Mouse (Mus musculus): ENCODE data around the gene D1Ertd622e. TPM values are rescaled to one million over a fixed set of nuclear protein-coding genes. Genes with fewer than 3 reads are reported as not detected.

D1Ertd622e gene
- polyA plus RNA-seq, 2 experiments, result 14.1 to 14.7 TPM

GRCm38 (mm10) chr1:97657786-97658185, 4.1 kb downstream of the D1Ertd622e start:
- no peak for TF ChIP-seq POLR2A (IDR thresholded peaks at IDR 0.05; ENCODE audit: borderline replicate concordance, extremely low read depth, insufficient read depth, insufficient read length)
- H3K9ac ChIP-seq (ENCODE audit: low read depth, low read length, severe bottlenecking), result no peak overlapping the region
- H3K4me2 ChIP-seq (replicated peaks; ENCODE audit: low read depth, low read length, severe bottlenecking), result no peak overlapping the region
- no peaks in the 10 kb centered on the region for H3K27me3 ChIP-seq (ENCODE audit: control insufficient read depth, insufficient read depth, low read length)
- WGBS, result 71% methylated on average over 2 of the region's 2 CpGs
- DNase-seq (ENCODE audit: low spot score), result no peak
- no peak overlapping the region for H3K27ac ChIP-seq (replicated peaks; ENCODE audit: low read depth, low read length)
- H3K9me3 ChIP-seq (ENCODE audit: control insufficient read depth, low read length), result no peaks in the 10 kb centered on the region
- no peak for ATAC-seq (ENCODE audit: low FRiP score, low read depth)
- H3K4me1 ChIP-seq (ENCODE audit: control insufficient read depth, insufficient read depth, low read length), result peaks cover 4% of the 10 kb centered on the region; the same call in 1 of the 2 replicates
- H3K4me3 ChIP-seq (replicated peaks; ENCODE audit: low read length), result no peak overlapping the region
- H3K36me3 ChIP-seq (ENCODE audit: control insufficient read depth, insufficient read depth, low read length), result no peaks in the 10 kb centered on the region

- 53% methylated on average over 2 of the region's 2 CpGs for WGBS
- ATAC-seq (ENCODE audit: low FRiP score, low read depth), result no peak
- Histone ChIP-seq H3K27me3 (ENCODE audit: control insufficient read depth, insufficient read depth, low read length) (no peaks in the 10 kb centered on the region), H3K4me1 (ENCODE audit: control insufficient read depth, insufficient read depth, low read length) (peaks cover 4% of the 10 kb centered on the region; the same call in 1 of the 2 replicates), H3K27ac (replicated peaks; ENCODE audit: low read depth, low read length) (no peak overlapping the region), H3K9ac (ENCODE audit: low read depth, low read length, severe bottlenecking) (no peak overlapping the region), H3K4me2 (replicated peaks; ENCODE audit: low read depth, low read length, severe bottlenecking) (no peak overlapping the region), H3K36me3 (ENCODE audit: control insufficient read depth, insufficient read depth, low read length) (no peaks in the 10 kb centered on the region), H3K4me3 (replicated peaks; ENCODE audit: low read length) (no peak overlapping the region), H3K9me3 (ENCODE audit: control insufficient read depth, low read length) (no peaks in the 10 kb centered on the region)
- no peak for TF ChIP-seq POLR2A (IDR thresholded peaks at IDR 0.05; ENCODE audit: borderline replicate concordance, extremely low read depth, insufficient read depth, insufficient read length)
- no peak for DNase-seq (ENCODE audit: low spot score)
Observed at GRCm38 (mm10) chr1:97657201-97657600, 4.7 kb downstream of the D1Ertd622e start.

GRCm38 (mm10) chr1:97654397-97654975, 7.4 kb downstream of the D1Ertd622e start:
- Histone ChIP-seq H3K4me2 (replicated peaks; ENCODE audit: low read depth, low read length, severe bottlenecking) (no peak overlapping the region), H3K36me3 (ENCODE audit: control insufficient read depth, insufficient read depth, low read length) (no peaks in the 10 kb centered on the region), H3K27me3 (ENCODE audit: control insufficient read depth, insufficient read depth, low read length) (no peaks in the 10 kb centered on the region), H3K9ac (ENCODE audit: low read depth, low read length, severe bottlenecking) (no peak overlapping the region), H3K4me3 (replicated peaks; ENCODE audit: low read length) (no peak overlapping the region), H3K27ac (replicated peaks; ENCODE audit: low read depth, low read length) (no peak overlapping the region), H3K4me1 (ENCODE audit: control insufficient read depth, insufficient read depth, low read length) (0 out of 2 replicates have a peak, but pooled peaks cover 6% of the 10 kb centered on the region), H3K9me3 (ENCODE audit: control insufficient read depth, low read length) (no peaks in the 10 kb centered on the region)
- DNase-seq (ENCODE audit: low spot score) (no peak), ATAC-seq (ENCODE audit: low FRiP score, low read depth) (no peak)
- no peak for TF ChIP-seq POLR2A (IDR thresholded peaks at IDR 0.05; ENCODE audit: borderline replicate concordance, extremely low read depth, insufficient read depth, insufficient read length)
- WGBS, result 47% methylated on average over 6 of the region's 6 CpGs

GRCm38 (mm10) chr1:97650553-97651123, 11.2 kb downstream of the D1Ertd622e start:
- no peaks in the 10 kb centered on the region for H3K9me3 ChIP-seq (ENCODE audit: control insufficient read depth, low read length)
- no peak overlapping the region for H3K4me2 ChIP-seq (replicated peaks; ENCODE audit: low read depth, low read length, severe bottlenecking)
- no peak for TF ChIP-seq POLR2A (IDR thresholded peaks at IDR 0.05; ENCODE audit: borderline replicate concordance, extremely low read depth, insufficient read depth, insufficient read length)
- no peak overlapping the region for H3K4me3 ChIP-seq (replicated peaks; ENCODE audit: low read length)
- DNase-seq (ENCODE audit: low spot score) (no peak), ATAC-seq (ENCODE audit: low FRiP score, low read depth) (no peak)
- H3K36me3 ChIP-seq (ENCODE audit: control insufficient read depth, insufficient read depth, low read length), result no peaks in the 10 kb centered on the region
- H3K4me1 ChIP-seq (ENCODE audit: control insufficient read depth, insufficient read depth, low read length), result 0 out of 2 replicates have a peak, but pooled peaks cover 6% of the 10 kb centered on the region
- 66% methylated on average over 3 of the region's 3 CpGs for WGBS
- H3K27ac ChIP-seq (replicated peaks; ENCODE audit: low read depth, low read length), result no peak overlapping the region
- H3K9ac ChIP-seq (ENCODE audit: low read depth, low read length, severe bottlenecking), result no peak overlapping the region
- H3K27me3 ChIP-seq (ENCODE audit: control insufficient read depth, insufficient read depth, low read length), result no peaks in the 10 kb centered on the region

- peak; percentile 57; the same call in 1 of the 2 replicates for ATAC-seq (ENCODE audit: low FRiP score, low read depth)
- Histone ChIP-seq H3K27ac (replicated peaks; ENCODE audit: low read depth, low read length) (no peak overlapping the region), H3K4me3 (replicated peaks; ENCODE audit: low read length) (no peak overlapping the region), H3K36me3 (ENCODE audit: control insufficient read depth, insufficient read depth, low read length) (no peaks in the 10 kb centered on the region), H3K4me2 (replicated peaks; ENCODE audit: low read depth, low read length, severe bottlenecking) (no peak overlapping the region), H3K27me3 (ENCODE audit: control insufficient read depth, insufficient read depth, low read length) (no peaks in the 10 kb centered on the region), H3K9me3 (ENCODE audit: control insufficient read depth, low read length) (no peaks in the 10 kb centered on the region), H3K4me1 (ENCODE audit: control insufficient read depth, insufficient read depth, low read length) (0 out of 2 replicates have a peak, but pooled peaks cover 6% of the 10 kb centered on the region), H3K9ac (ENCODE audit: low read depth, low read length, severe bottlenecking) (no peak overlapping the region)
- WGBS, result 38% methylated on average over 6 of the region's 6 CpGs
- TF ChIP-seq POLR2A (IDR thresholded peaks at IDR 0.05; ENCODE audit: borderline replicate concordance, extremely low read depth, insufficient read depth, insufficient read length), result no peak
- peak; percentile 15 for DNase-seq (ENCODE audit: low spot score)
Observed at GRCm38 (mm10) chr1:97650072-97650471, 11.8 kb downstream of the D1Ertd622e start.
